Mouse (Mus musculus): ENCODE data around the gene Arsb.

The Arsb gene

DNA sequence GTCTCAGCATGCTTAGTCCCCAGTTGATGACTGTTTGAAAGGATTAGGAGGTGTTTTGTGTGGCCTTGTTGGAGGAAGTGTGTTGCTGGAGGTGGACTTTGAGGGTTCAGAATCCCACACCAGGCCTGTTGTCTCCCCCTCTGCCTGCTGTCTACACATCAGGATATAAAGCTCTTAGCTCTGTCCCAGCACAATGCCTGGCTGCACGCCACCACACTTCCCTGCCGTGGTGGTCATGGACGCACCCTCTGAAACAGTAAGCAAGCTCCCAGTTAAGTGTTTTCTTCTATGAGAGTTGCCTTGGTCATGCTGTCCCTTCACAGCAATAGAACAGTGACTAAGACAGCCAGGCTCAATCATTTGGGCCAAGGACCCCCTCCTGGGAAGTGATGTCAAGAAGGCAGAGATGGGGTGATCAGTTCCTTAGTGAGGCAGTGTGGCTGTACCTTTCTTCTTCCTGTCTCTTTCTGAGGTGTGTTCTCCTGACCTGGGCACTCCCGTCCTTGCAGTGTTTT lies 149.4 kb downstream of the Arsb start:
- no peak for DNase-seq (ENCODE audit: extremely low spot score, low read depth, low spot score)

DNA sequence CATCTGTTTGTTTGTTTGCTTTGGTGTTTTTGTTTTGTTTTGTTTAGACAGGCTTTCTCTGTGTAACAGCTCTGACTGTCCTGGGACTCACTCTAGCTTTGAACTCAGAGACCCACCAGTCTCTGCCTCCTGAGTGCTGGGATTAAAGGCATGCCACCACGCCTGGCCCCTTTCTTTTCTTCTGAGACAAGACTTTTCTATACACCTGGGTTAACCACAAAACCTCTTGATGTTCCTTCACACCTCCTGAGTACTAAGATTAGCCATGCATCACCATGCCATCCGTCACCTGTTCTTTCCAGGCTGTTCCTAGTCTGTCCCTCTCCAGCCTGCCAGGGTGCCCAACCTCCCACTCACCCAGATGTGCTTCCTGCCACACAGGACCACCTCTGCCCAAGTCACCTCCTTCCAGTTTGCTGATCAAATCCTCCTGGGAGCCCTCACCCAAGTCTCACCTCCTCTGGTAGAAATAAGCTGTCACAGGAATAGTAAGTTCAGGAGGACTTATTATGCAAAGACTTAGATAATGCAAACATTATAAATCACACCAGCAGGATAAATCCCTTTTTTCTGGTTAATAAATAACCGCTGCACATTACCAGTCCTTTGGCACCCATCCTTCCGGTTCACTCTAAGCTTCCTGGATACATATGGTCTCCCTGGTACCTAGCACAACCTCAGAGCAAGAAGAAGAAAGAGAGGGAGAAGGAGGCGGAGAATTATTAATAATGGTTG lies 150.6 kb downstream of the Arsb start:
- DNase-seq (ENCODE audit: extremely low spot score, low read depth, low spot score): no peak

DNA sequence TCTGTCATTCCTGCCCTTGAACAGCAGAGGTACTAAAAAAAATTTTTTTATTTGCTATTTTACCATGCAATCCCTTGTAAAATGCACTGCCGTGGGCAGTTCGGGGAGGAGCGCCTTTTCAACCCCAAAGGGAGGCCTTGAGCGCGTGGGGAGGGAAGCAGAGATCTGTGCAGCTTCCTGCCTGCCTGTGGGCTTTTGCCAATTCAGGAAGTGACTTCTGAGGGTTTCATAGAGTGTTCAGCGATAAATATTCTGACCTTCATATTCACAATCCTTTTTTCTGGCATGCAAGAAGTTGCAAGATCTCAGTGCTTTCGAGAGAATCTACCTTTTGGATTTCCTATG lies 151.1 kb downstream of the Arsb start:
- DNase-seq (ENCODE audit: extremely low spot score, low read depth, low spot score): no peak

DNA sequence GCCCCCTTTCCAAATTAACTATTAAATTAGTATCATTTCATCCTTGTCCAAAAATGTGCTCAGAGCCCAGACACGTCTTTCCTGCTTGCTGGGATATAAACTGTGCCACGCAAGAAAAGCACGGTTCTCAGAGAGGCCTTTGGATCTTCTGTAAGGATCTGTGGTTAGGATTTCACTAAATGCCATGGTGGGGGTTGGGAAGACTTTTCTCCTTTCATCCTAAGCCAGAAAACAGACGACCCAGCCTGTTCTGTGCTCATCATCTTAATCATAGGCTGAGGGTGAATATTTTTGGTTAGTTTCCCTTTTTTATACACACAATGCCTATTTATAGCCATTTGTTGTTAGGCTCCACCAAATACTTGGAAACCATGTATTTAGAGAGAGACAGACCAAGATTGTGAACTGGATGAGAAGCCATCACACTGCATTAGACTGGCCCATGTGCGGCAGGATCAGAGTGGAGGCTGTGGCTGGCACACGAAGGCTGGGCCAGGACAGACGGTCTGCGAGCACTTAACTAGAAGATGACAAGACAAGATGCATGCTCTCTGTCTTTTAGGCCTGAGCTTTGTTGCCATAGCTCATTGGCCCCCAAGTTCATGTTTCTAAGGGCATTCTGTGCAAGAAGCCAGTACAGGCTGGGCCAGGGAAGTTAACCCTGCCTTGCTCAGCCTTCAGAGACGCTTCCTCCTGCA lies 153.5 kb downstream of the Arsb start:
- no peak for DNase-seq (ENCODE audit: extremely low spot score, low read depth, low spot score)

DNA sequence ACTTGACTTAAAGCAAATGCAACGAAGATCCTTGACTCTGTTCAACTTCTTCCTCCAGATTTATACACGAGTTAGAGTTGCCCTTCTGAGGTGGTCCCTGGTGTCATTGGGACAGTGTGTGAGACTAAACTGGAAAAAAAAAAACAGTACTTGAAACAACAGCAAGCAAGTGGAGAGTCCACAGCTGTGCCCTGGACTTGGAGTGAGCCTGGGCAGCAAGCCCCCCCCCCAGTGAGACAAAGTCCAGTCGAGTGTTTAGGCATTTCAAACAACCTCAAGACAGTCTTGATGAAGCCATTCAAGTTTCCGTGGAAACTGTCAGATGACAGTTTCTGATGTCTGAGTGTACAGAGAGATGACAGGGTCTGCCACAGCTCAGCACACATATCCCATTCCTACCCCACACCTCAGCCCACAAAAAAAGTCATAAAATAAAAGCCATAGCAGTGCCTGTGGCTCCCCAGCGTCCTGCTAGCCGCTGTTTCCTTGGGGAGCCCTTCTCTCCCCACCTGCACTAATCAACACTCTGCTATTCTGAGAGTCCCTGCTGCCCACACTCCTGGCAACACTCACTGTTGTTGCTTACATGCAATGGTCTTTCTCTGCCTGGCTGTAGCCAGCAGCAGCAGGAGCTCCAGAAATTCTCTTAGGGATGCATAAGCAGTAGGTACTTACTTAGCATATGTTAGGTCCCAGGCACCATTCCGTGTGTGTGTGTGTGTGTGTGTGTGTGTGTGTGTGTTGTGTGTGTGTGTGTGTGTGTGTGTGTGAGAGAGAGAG lies 159.3 kb downstream of the Arsb start:
- DNase-seq (ENCODE audit: extremely low spot score, low read depth, low spot score): no peak

DNA sequence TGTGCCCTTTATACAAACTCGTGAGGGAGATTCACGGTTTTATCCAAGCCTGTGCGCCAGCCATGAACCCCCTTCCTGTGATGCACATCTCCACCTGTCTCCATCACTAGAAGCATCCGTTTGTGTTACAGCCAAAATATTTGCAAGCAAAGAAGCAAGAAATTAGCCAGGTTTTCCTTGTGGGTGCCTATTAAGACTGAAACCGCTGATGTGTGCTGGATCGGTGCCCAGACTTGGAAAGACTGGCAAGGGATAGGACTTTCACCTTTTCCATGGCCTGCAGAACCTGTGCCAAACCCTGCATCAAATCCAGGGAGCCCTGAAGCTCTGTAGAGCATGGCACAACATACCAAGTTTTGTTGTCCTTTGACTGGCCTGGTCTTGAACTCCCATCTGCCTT lies 165.0 kb downstream of the Arsb start:
- DNase-seq (ENCODE audit: extremely low spot score, low read depth, low spot score): no peak

DNA sequence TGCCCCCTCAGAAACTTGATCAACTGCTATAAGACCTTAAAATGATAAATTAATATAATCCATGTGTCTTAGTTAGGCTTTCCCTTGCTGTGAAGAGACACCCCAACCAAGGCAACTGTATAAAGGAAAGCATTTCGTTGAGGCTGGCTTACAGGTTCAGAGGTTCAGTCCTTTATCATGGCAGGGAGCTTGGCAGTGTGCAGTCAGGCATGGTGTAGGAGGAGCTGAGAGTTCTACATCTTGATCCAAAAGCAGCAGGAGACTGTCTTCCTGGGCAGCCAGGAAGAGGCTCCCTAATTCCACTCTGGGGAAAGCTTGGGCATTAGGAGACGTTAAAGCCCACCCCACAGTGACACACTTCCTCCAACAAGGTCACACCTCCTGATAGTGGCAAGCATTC lies 166.7 kb downstream of the Arsb start:
- DNase-seq (ENCODE audit: extremely low spot score, low read depth, low spot score): no peak

DNA sequence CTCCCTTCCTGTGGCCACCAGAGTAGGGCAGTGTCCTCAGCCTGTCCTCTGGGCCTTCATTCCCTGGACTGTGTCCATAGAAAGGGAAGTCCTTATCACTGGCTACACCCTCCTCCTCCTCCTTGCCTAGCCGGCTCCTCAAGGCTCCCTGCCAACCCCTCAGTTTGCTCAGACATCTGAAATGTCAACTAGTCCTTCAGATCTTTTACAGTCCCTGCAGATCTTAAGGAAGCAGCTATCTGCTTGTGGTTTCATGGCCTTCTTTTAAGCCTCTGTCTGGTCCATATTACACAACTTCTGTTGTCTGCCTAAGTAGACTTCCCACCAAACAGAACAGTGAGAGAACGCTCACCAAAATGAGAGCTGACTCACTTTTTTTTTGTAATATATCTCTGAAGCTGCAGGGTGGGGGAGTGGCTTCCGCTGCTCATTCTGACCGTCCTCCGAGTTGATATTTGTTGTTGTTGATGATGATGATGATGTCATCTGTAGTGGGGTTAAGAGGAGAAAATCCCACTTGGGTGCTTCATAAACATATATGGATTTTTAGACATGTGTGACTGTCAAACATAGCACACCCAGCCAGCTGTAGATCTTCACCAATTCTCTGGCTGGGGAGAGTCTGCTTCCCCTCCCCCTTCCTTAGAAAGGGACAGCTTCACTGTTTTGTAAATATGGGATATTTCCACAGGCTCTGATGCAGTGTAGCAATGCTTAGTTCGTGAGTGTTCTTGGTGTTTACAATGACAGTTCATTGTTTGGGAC lies 168.1 kb downstream of the Arsb start:
- DNase-seq (ENCODE audit: extremely low spot score, low read depth, low spot score): no peak

DNA sequence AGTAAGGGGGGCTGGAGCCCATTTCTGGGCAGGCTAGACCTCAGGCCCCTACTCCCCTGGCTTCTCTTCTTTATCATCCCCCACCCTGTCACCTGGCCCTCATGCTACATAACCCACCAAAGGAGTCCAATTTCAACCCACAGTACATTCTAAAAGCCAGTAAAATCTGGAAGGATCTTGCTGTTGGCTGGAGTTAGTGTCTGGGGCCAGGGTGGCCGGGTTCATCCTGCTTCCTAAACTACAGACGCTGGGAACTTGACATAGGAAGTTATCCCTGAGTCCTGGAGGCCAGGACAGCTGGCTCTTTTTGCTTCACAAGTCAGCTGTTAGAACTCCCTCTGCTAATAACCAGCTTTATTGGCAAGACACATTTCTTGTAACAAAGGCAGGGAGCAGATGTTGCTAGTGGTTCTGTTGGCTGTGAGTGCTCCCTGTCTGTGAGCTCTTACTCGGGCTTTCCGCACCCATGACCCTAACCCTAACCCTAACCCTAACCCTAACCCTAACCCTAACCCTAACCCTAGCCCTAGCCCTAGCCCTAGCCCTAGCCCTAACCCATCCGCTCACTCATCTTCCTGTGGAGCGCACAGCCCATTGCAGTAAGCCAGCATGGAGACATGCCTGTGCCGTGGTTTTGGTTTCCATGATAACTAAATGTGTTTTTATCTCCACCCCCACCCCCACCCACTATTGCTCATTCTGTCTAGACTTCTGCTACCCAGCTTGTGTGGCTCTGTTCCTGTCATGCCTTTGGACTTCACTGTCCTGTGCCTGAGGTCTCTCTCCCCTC lies 169.5 kb downstream of the Arsb start:
- DNase-seq (ENCODE audit: extremely low spot score, low read depth, low spot score): no peak

DNA sequence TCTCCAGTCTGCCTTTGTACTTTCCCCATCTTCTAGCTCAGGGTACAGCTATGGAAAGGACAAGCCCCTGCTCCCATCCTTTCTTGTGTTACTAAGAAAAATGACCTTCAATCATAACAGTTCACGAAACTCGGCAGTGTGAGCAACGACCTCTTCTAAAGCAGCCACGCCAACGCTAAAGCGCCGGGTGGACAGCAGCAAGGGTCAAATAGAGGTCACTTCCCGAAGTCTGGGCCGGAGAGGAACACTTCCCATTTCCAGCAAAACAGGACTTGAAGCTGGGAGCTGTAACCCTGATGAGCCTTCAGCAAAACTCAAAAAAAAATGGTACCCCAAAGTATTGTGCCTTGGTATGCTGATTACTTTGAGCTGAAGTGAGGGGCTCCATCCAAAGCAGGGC lies 179.6 kb downstream of the Arsb start:
- DNase-seq (ENCODE audit: extremely low spot score, low read depth, low spot score): no peak

DNA sequence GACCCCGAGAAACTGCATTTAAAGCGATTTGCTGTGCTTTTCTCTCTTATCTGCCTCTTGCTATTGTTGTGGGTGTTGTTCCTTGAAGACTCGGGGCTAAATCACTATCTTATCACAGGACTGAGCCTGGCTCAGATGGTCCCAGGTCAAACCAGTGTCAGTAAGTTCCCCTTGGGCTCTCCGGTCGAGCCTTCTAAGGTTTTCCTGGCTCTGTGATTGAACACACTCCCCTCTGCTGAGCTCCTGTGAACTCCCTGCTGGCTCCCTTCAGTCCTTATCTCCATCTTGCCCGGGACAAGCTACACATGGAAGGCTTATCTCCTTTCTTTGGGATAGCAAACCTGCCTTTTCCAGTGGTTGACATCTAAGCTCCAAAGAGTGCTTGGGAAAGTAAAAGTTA lies 180.1 kb downstream of the Arsb start:
- DNase-seq (ENCODE audit: extremely low spot score, low read depth, low spot score): no peak

DNA sequence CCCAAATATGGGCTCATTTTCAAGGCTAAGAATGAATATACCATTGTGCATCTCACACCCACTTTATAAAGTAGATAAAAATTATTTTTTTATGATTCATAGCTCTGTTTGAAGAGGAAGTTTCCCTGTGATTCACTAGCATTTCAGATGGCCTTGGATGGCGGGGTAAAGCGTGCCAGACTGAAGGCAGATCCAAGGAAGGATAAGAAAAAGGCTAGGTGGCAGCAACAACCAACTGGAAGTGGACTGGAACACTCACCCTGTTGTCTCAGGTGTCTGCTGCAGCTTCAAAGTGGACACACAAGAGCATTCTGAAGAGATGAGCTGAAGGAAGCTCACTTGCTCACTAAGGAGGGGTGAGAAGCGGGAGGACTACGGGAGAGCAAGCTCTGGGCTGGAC lies 181.0 kb downstream of the Arsb start:
- DNase-seq (ENCODE audit: extremely low spot score, low read depth, low spot score): no peak

DNA sequence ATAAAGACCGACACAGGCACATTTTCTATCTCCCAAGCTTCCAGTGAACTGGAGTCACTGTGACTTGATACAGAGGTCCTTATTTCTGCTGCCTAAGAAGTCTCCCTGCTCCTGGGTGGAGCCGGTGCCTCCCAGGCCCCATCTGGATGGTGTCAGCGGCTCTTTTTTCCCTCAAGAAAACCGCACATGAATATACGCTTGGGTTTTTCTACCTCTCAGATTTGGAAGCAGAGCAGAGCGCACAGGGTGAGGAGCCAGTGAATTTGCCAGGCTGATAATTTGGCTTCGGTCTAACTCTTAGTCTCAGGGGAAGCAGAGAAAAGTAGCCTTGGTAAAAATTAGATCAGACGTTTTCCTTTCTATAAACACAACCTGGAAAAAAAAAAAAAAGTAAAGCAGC lies 186.5 kb downstream of the Arsb start:
- no peak for DNase-seq (ENCODE audit: extremely low spot score, low read depth, low spot score)

DNA sequence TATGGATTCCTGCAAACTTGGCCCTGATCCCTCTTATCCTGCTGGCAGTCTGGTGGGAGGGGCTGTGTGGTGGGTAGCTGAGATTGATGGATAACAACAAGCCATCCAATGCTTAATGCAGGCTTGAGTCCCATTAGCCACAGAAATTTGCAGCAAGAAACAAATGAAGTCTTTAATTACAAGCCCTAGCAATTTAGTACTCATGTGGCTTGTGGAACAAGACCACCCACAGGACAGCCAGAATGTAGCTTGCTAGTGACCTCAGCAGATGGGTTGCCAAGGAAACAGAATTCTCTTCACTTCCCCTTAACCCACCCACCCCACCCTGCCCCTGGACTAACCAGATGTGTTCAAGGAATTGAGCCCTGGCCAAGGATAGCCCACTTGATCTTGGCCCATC lies 194.8 kb downstream of the Arsb start:
- no peak for DNase-seq (ENCODE audit: extremely low spot score, low read depth, low spot score)

DNA sequence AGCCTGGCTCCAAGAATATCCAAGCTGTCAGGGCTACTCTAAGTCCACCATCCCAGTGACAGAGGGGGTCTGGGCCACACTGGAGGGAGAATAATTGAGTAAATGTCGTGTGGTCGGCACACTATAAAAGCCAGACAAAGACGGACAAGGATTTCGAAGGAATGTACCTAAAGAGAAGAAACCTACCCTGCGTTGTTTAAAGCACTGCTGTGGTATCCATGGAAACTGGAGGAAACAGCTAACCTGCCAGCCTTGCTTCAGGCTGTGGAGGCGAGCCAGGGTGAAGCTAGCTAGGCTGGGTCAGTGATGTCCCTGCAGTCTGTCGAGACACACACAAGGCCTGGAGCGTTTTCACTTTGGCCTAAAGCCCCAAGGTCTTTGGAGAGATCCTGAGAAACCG lies 195.7 kb downstream of the Arsb start:
- no peak for DNase-seq (ENCODE audit: extremely low spot score, low read depth, low spot score)

DNA sequence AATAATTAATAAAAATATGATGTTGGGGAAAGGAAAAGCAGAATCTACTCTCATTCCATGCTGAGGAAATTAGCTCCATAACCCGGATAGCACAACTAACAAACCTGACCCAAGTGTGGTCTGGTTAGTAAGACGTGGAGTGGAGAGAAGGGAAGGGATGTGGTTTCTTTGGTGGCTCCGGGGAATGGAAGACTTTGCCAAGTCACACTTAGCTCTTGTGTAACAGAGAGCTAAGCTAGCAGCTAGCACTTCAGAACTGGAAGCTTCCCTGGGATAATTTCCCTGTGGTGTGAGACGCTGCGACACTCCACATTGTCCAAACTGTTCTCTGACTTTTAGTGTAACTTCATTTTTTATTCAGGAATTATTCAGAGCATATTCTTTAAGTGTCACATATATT lies 198.7 kb downstream of the Arsb start:
- DNase-seq (ENCODE audit: extremely low spot score, low read depth, low spot score): no peak

DNA sequence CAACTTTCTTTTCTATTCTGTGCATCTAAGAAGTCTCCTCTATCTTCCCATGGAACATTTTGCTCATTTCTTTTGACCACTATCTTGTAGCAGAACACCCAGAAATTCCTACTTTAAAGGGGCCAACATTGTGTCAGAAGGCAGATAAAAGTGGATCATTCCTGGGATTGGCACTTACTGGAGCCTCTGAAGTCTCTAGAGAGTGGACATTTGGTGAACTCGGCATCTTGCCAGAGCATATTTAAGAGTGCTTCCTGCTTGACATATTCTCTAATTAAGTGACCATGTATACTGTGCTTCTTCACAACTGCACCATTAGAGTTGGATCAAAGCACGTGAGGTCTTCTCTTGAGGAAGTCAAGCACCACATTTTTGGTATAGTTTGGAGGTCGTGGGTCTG lies 201.0 kb downstream of the Arsb start:
- no peak for DNase-seq (ENCODE audit: extremely low spot score, low read depth, low spot score)

DNA sequence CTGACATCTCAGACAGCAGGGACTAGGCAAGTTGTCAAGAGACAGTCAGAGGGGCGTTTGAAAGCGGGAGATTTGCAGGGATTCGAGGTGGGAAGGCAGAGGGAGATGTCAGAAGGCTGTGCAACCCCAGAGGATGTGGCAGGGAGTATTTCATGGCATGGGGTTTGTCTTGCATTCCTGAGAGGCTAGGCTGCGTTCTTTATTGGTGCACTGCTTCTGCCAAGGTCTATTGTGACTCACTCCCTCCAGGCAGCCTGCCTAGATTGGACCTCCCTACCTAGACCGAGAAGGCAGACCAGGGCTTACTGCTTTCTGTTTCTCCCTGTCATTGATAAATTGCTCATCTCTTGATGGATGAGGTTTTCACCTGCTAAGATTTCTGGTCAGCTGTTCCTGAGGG lies 204.2 kb downstream of the Arsb start:
- DNase-seq (ENCODE audit: extremely low spot score, low read depth, low spot score): no peak

DNA sequence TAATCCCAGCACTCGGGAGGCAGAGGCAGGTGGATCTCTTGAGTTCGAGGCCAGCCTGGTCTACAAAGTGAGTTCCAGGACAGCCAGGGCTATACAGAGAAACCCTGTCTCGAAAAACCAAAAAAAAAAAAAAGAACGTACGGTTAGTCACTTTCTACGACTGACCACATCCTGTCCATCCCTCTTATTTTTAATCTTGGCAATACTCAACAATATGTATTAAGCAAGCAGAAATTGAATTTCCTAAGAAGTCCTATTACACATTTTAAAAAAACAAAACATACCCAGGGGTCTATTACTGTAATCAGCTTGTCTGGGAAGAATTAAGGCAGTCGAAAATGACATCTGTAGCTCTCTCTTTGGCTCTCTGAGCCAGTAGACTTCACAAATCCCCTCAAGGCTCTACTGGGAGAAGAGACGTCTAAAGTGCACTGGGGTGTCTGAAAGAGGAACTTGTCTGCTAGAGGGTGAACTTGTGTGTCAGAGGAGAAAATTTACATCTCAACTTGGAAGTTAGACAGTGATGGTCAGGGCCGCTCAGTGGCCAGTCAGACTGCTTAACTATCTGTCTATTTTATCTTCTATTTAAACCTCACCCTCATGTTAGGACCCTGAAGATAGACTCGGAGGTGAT lies 205.6 kb downstream of the Arsb start:
- DNase-seq (ENCODE audit: extremely low spot score, low read depth, low spot score): no peak

Measured in hindlimb bud, embryonic 11.5 days (tissue).